Mouse (Mus musculus): ENCODE results near the gene Kifc3. TPM values are rescaled to one million over a fixed set of nuclear protein-coding genes. Genes with fewer than 3 reads are reported as not detected.

Gene Kifc3
- polyA plus RNA-seq, 1 experiment from 2014 or later = 19.1 TPM

- peaks cover 12% of the 10 kb centered on the region; the same call in 1 of the 2 replicates for H3K27me3 ChIP-seq
- H3K9ac ChIP-seq = no peak overlapping the region
- 93% methylated on average over 1 of the region's 1 CpGs for WGBS
- no peaks in the 10 kb centered on the region for H3K36me3 ChIP-seq
- H3K27ac ChIP-seq = no peak overlapping the region
- H3K4me3 ChIP-seq = no peak overlapping the region
- H3K4me2 ChIP-seq = peak overlapping the region; percentile 80; the same call in 1 of the 2 replicates
- no peaks in the 10 kb centered on the region for H3K9me3 ChIP-seq
- peaks cover 64% of the 10 kb centered on the region for H3K4me1 ChIP-seq
- no peak for ATAC-seq (ENCODE audit: insufficient number of reproducible peaks, low FRiP score, low TSS enrichment, low read depth)
Measured at GRCm38 (mm10) chr8:95141026-95141425, 61.6 kb downstream of the Kifc3 start.

- no peak overlapping the region for H3K4me3 ChIP-seq
- peaks cover 12% of the 10 kb centered on the region; the same call in 1 of the 2 replicates for H3K27me3 ChIP-seq
- 66% methylated on average over 5 of the region's 5 CpGs for WGBS
- no peaks in the 10 kb centered on the region for H3K9me3 ChIP-seq
- H3K9ac ChIP-seq = no peak overlapping the region
- H3K4me1 ChIP-seq = peaks cover 64% of the 10 kb centered on the region
- peak overlapping the region; percentile 80; the same call in 1 of the 2 replicates for H3K4me2 ChIP-seq
- no peak for ATAC-seq (ENCODE audit: insufficient number of reproducible peaks, low FRiP score, low TSS enrichment, low read depth)
- H3K27ac ChIP-seq = no peak overlapping the region
- no peaks in the 10 kb centered on the region for H3K36me3 ChIP-seq
Measured at GRCm38 (mm10) chr8:95140555-95140954, 62.1 kb downstream of the Kifc3 start.

- H3K4me3 ChIP-seq = no peak overlapping the region
- 38% methylated on average over 1 of the region's 1 CpGs for WGBS
Measured at GRCm38 (mm10) chr8:95139051-95139365, 63.6 kb downstream of the Kifc3 start.

GRCm38 (mm10) chr8:95138341-95139050, 64.1 kb downstream of the Kifc3 start:
- Histone ChIP-seq H3K36me3 (peaks cover 9% of the 10 kb centered on the region), H3K4me2 (peak overlapping the region; percentile 64), H3K4me3 (peak overlapping the region; percentile 33), H3K9ac (no peak overlapping the region), H3K27ac (0 out of 2 replicates have a peak overlapping the region, but pooled peaks have one; percentile 51), H3K27me3 (peaks cover 12% of the 10 kb centered on the region; the same call in 1 of the 2 replicates), H3K9me3 (no peaks in the 10 kb centered on the region), H3K4me1 (peaks cover 57% of the 10 kb centered on the region)
- ATAC-seq (ENCODE audit: insufficient number of reproducible peaks, low FRiP score, low TSS enrichment, low read depth) = no peak
- 26% methylated on average over 6 of the region's 6 CpGs for WGBS

More at GRCm38 (mm10) chr8:95139051-95139365, 63.6 kb downstream of the Kifc3 start:
- Histone ChIP-seq H3K9ac (no peak overlapping the region), H3K9me3 (no peaks in the 10 kb centered on the region), H3K27ac (no peak overlapping the region), H3K36me3 (peaks cover 7% of the 10 kb centered on the region; the same call in 1 of the 2 replicates), H3K4me1 (peaks cover 61% of the 10 kb centered on the region), H3K4me2 (no peak overlapping the region), H3K27me3 (peaks cover 12% of the 10 kb centered on the region; the same call in 1 of the 2 replicates)
- no peak for ATAC-seq (ENCODE audit: insufficient number of reproducible peaks, low FRiP score, low TSS enrichment, low read depth)

- WGBS = 7% methylated on average over 28 of the region's 28 CpGs
- H3K4me1 ChIP-seq = peaks cover 48% of the 10 kb centered on the region
- peak overlapping the region; percentile 33 for H3K4me3 ChIP-seq
- peak overlapping the region; percentile 64 for H3K4me2 ChIP-seq
- ATAC-seq (ENCODE audit: insufficient number of reproducible peaks, low FRiP score, low TSS enrichment, low read depth) = 0 out of 2 replicates have a peak, but pooled peaks have one; percentile 17
- H3K36me3 ChIP-seq = peaks cover 17% of the 10 kb centered on the region
- no peaks in the 10 kb centered on the region for H3K9me3 ChIP-seq
- H3K27me3 ChIP-seq = peaks cover 12% of the 10 kb centered on the region; the same call in 1 of the 2 replicates
- peak overlapping the region; percentile 51; the same call in 1 of the 2 replicates for H3K27ac ChIP-seq
- no peak overlapping the region for H3K9ac ChIP-seq
Measured at GRCm38 (mm10) chr8:95137641-95138098, 64.9 kb downstream of the Kifc3 start.

- peak overlapping the region; percentile 6; the same call in 1 of the 2 replicates for H3K27ac ChIP-seq
- peak overlapping the region; percentile 33 for H3K4me3 ChIP-seq
Measured at GRCm38 (mm10) chr8:95137201-95137600, 65.4 kb downstream of the Kifc3 start.

GRCm38 (mm10) chr8:95136218-95136617, 66.4 kb downstream of the Kifc3 start:
- Histone ChIP-seq H3K9ac (no peak overlapping the region), H3K9me3 (no peaks in the 10 kb centered on the region), H3K4me2 (no peak overlapping the region), H3K4me1 (peaks cover 36% of the 10 kb centered on the region), H3K36me3 (peaks cover 17% of the 10 kb centered on the region), H3K27ac (no peak overlapping the region), H3K27me3 (peaks cover 12% of the 10 kb centered on the region; the same call in 1 of the 2 replicates), H3K4me3 (no peak overlapping the region)
- no peak for ATAC-seq (ENCODE audit: insufficient number of reproducible peaks, low FRiP score, low TSS enrichment, low read depth)
- 72% methylated on average over 3 of the region's 3 CpGs for WGBS

More at GRCm38 (mm10) chr8:95137201-95137600, 65.4 kb downstream of the Kifc3 start:
- Histone ChIP-seq H3K4me2 (peak overlapping the region; percentile 64), H3K9me3 (no peaks in the 10 kb centered on the region), H3K27me3 (peaks cover 12% of the 10 kb centered on the region; the same call in 1 of the 2 replicates), H3K4me1 (peaks cover 44% of the 10 kb centered on the region), H3K9ac (no peak overlapping the region), H3K36me3 (peaks cover 17% of the 10 kb centered on the region)
- ATAC-seq (ENCODE audit: insufficient number of reproducible peaks, low FRiP score, low TSS enrichment, low read depth) = no peak
- 46% methylated on average over 12 of the region's 12 CpGs for WGBS

- Histone ChIP-seq H3K27ac (no peak overlapping the region), H3K27me3 (peaks cover 12% of the 10 kb centered on the region; the same call in 1 of the 2 replicates), H3K9ac (no peak overlapping the region), H3K4me2 (no peak overlapping the region), H3K4me1 (peaks cover 29% of the 10 kb centered on the region), H3K9me3 (no peaks in the 10 kb centered on the region), H3K36me3 (peaks cover 20% of the 10 kb centered on the region), H3K4me3 (no peak overlapping the region)
- no peak for ATAC-seq (ENCODE audit: insufficient number of reproducible peaks, low FRiP score, low TSS enrichment, low read depth)
- 54% methylated on average over 3 of the region's 3 CpGs for WGBS
Measured at GRCm38 (mm10) chr8:95135242-95135641, 67.4 kb downstream of the Kifc3 start.

- WGBS = 94% methylated on average over 2 of the region's 2 CpGs
- ATAC-seq (ENCODE audit: insufficient number of reproducible peaks, low FRiP score, low TSS enrichment, low read depth) = no peak
- Histone ChIP-seq H3K4me2 (no peak overlapping the region), H3K4me3 (no peak overlapping the region), H3K27ac (no peak overlapping the region), H3K4me1 (peaks cover 24% of the 10 kb centered on the region), H3K27me3 (peaks cover 12% of the 10 kb centered on the region; the same call in 1 of the 2 replicates), H3K9ac (no peak overlapping the region), H3K9me3 (no peaks in the 10 kb centered on the region), H3K36me3 (peaks cover 22% of the 10 kb centered on the region)
Measured at GRCm38 (mm10) chr8:95134186-95134585, 68.4 kb downstream of the Kifc3 start.

GRCm38 (mm10) chr8:95131983-95132382, 70.6 kb downstream of the Kifc3 start:
- no peak overlapping the region for H3K27ac ChIP-seq
- no peak overlapping the region for H3K4me3 ChIP-seq
- H3K27me3 ChIP-seq = peaks cover 4% of the 10 kb centered on the region; the same call in 1 of the 2 replicates
- H3K4me1 ChIP-seq = peaks cover 6% of the 10 kb centered on the region; the same call in 1 of the 2 replicates
- H3K4me2 ChIP-seq = no peak overlapping the region
- WGBS = 79% methylated on average over 5 of the region's 5 CpGs
- H3K9ac ChIP-seq = no peak overlapping the region
- ATAC-seq (ENCODE audit: insufficient number of reproducible peaks, low FRiP score, low TSS enrichment, low read depth) = no peak
- H3K9me3 ChIP-seq = no peaks in the 10 kb centered on the region
- peaks cover 41% of the 10 kb centered on the region for H3K36me3 ChIP-seq

- no peak overlapping the region for H3K4me3 ChIP-seq
- H3K4me1 ChIP-seq = 0 out of 2 replicates have a peak, but pooled peaks cover 3% of the 10 kb centered on the region
- no peak overlapping the region for H3K27ac ChIP-seq
- WGBS = 59% methylated on average over 15 of the region's 15 CpGs
- no peak overlapping the region for H3K9ac ChIP-seq
- peaks cover 45% of the 10 kb centered on the region for H3K36me3 ChIP-seq
- H3K27me3 ChIP-seq = no peaks in the 10 kb centered on the region
- no peak overlapping the region for H3K4me2 ChIP-seq
- ATAC-seq (ENCODE audit: insufficient number of reproducible peaks, low FRiP score, low TSS enrichment, low read depth) = no peak
- H3K9me3 ChIP-seq = no peaks in the 10 kb centered on the region
Measured at GRCm38 (mm10) chr8:95130966-95131537, 71.6 kb downstream of the Kifc3 start.

All from limb, embryonic 15.5 days (tissue).